ENCODE assay signal across 41 mouse cellular contexts in the genomic region with DNA sequence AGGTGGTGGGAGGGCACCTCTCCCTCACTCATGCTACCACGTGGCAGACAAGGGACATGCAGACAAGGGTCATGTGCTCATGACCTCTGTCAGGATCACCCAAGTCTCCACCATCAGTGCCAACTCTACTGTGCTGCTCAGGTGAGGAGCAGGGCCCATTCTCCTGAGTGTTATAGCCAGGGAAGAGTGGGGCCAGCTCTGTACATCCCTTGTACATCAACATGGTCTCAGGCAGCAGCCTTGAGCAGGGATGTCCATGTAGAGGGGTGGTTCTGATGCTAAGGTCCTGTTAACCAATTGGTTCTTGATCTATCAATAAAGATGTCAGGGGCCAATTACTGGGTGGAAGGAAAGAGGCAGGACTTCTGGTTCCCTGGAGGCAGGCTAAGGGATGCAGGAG. TPM values are rescaled to one million over a fixed set of nuclear protein-coding genes. Genes with fewer than 3 reads are reported as not detected.
"Had no signal": no experiment of that assay in that cellular context is flagged by ENCODE, and none has a peak within 500 bp of the region (broad histone marks: within the 10 kb centered on the region; RNA-seq: fewer than 3 reads in every experiment).

No protein-coding gene starts in this region.

- H3K27me3 ChIP-seq: heart, embryonic 12.5 days; hindbrain, embryonic 13.5 days; hindbrain, embryonic 15.5 days; kidney, embryonic 15.5 days; limb, embryonic 13.5 days; limb, embryonic 15.5 days had no signal

- H3K4me3 ChIP-seq: heart, embryonic 10.5 days; heart, embryonic 12.5 days; hindbrain, embryonic 13.5 days; hindbrain, embryonic 15.5 days; kidney, embryonic 15.5 days; limb, embryonic 13.5 days; limb, embryonic 15.5 days had no signal

- H3K4me2 ChIP-seq: heart, embryonic 12.5 days; hindbrain, embryonic 13.5 days; hindbrain, embryonic 15.5 days; kidney, embryonic 15.5 days; limb, embryonic 13.5 days; limb, embryonic 15.5 days had no signal

- H3K27ac ChIP-seq: heart, embryonic 10.5 days; hindbrain, embryonic 13.5 days; hindbrain, embryonic 15.5 days; hindbrain, postnatal 0 days; kidney, embryonic 15.5 days; kidney, postnatal 0 days; limb, embryonic 13.5 days; limb, embryonic 15.5 days had no signal

- H3K4me1 ChIP-seq: heart, embryonic 10.5 days; heart, embryonic 12.5 days; hindbrain, embryonic 13.5 days; hindbrain, embryonic 15.5 days; kidney, embryonic 15.5 days; limb, embryonic 13.5 days; limb, embryonic 15.5 days had no signal

- ATAC-seq: hindbrain, postnatal 0 days; intestine, embryonic 16.5 days had no signal

- DNase-seq: gastrocnemius, postnatal 14 days; gastrocnemius, postnatal 36 days; heart, adult 11 months; heart, postnatal 14 days; heart, postnatal 36 days; kidney, adult 11 months; kidney, adult 2 months; kidney, adult 9 months; kidney, postnatal 14 days; kidney, postnatal 36 days; layer of hippocampus, adult 9-11 months; layer of hippocampus, postnatal 36 days; left cerebral cortex, postnatal 4 days had no signal

- H3K36me3 ChIP-seq: heart, embryonic 10.5 days; heart, embryonic 12.5 days; hindbrain, embryonic 13.5 days; hindbrain, embryonic 15.5 days; kidney, embryonic 15.5 days; limb, embryonic 13.5 days; limb, embryonic 15.5 days had no signal

- H3K9ac ChIP-seq: heart, embryonic 12.5 days; hindbrain, embryonic 13.5 days; hindbrain, embryonic 15.5 days; kidney, embryonic 15.5 days; limb, embryonic 13.5 days; limb, embryonic 15.5 days had no signal

- H3K9me3 ChIP-seq: heart, embryonic 10.5 days; heart, embryonic 12.5 days; hindbrain, embryonic 13.5 days; hindbrain, embryonic 15.5 days; kidney, embryonic 15.5 days; limb, embryonic 13.5 days; limb, embryonic 15.5 days had no signal

RNA-seq across cellular contexts. Expression of a gene that starts 42.9 kb away (rescaled TPM):
- total RNA-seq: gastrocnemius, adult 18-20 months; gastrocnemius, adult 8-10 months; gastrocnemius, postnatal 14 days; gastrocnemius, postnatal 36 days; heart, adult 8-10 months; heart, postnatal 14 days; heart, postnatal 36 days; hematopoietic stem cell, adult 5-6 weeks; hindbrain, postnatal 0 days; layer of hippocampus, adult 18-20 months; layer of hippocampus, adult 8-10 months; layer of hippocampus, postnatal 14 days; layer of hippocampus, postnatal 36 days; left cerebral cortex, adult 18-20 months; left cerebral cortex, adult 8-10 months; left cerebral cortex, postnatal 10 days; left cerebral cortex, postnatal 25 days; left cerebral cortex, postnatal 4 days had no signal
- polyA plus RNA-seq: gonadal fat pad, adult 2 months; heart, embryonic 10.5 days; heart, embryonic 12.5 days; heart, embryonic 14.5 days; heart, postnatal 0 days; hindbrain, embryonic 11.5 days; hindbrain, embryonic 13.5 days; hindbrain, embryonic 15.5 days; hindbrain, postnatal 0 days; intestine, embryonic 14.5 days; intestine, embryonic 16.5 days; kidney, adult 2 months; kidney, embryonic 15.5 days; kidney, postnatal 0 days; large intestine, adult 2 months; limb, embryonic 11.5 days; limb, embryonic 13.5 days; limb, embryonic 15.5 days had no signal
